Mouse (Mus musculus) left cerebral cortex, postnatal 4 days (tissue): Measurements from ENCODE around the gene Ccne1. TPM values are rescaled to one million over a fixed set of nuclear protein-coding genes. Genes with fewer than 3 reads are reported as not detected.
A peak's percentile ranks its signal among the peaks of the same experiment; 100 is the strongest.

ENCODE experiments used
- DNase-seq: peaks from one replicate; pipeline ENCODE4 v3.0.0-alpha.2; 2022
- intact Hi-C: fragments of 180-260 bp; cut with DNase I; formaldehyde crosslinking; loops from one replicate; pipeline ENCODE4 v1.15.1; 2025
- total RNA-seq, 2 experiments: library from RNA; stranded (reverse); gene quantifications; 2 replicates each; pipeline ENCODE4 v1.2.3; 2021

The Ccne1 gene
- total RNA-seq, 2 experiments from 2014 or later: 8.7 to 8.8 TPM

GRCm38 (mm10) chr7:38104097-38104496, 3.2 kb downstream of the Ccne1 start:
- DNase-seq: no peak
- intact Hi-C loops: no loop called here

GRCm38 (mm10) chr7:38094353-38094752, 13.0 kb downstream of the Ccne1 start:
- DNase-seq: no peak
- intact Hi-C loops: no loop called here

GRCm38 (mm10) chr7:38093101-38093500, 14.2 kb downstream of the Ccne1 start:
- intact Hi-C loops: no loop called here
- no peak for DNase-seq

- intact Hi-C loops: no loop called here
- no peak for DNase-seq
Observed at GRCm38 (mm10) chr7:38089930-38090675, 17.2 kb downstream of the Ccne1 start.

GRCm38 (mm10) chr7:38088456-38088855, 18.9 kb downstream of the Ccne1 start:
- intact Hi-C loops: no loop called here
- DNase-seq: no peak

- intact Hi-C loops: no loop called here
Observed at GRCm38 (mm10) chr7:38087856-38088255, 19.5 kb downstream of the Ccne1 start.

GRCm38 (mm10) chr7:38086401-38086800, 20.9 kb downstream of the Ccne1 start:
- no peak for DNase-seq
- intact Hi-C loops: no loop called here

More at GRCm38 (mm10) chr7:38087856-38088255, 19.5 kb downstream of the Ccne1 start:
- DNase-seq: no peak

- intact Hi-C loops: no loop called here
- peak; percentile 55 for DNase-seq
Observed at GRCm38 (mm10) chr7:38085573-38086211, 21.6 kb downstream of the Ccne1 start.

GRCm38 (mm10) chr7:38084778-38085572, 22.4 kb downstream of the Ccne1 start:
- intact Hi-C loops: no loop called here
- peak; percentile 100 for DNase-seq

GRCm38 (mm10) chr7:38082971-38083370, 24.4 kb downstream of the Ccne1 start:
- intact Hi-C loops: no loop called here
- DNase-seq: no peak

- intact Hi-C loops: no loop called here
- no peak for DNase-seq
Observed at GRCm38 (mm10) chr7:38077189-38077588, 30.1 kb downstream of the Ccne1 start.

- intact Hi-C loops: no loop called here
- DNase-seq: no peak
Observed at GRCm38 (mm10) chr7:38075487-38075886, 31.8 kb downstream of the Ccne1 start.

GRCm38 (mm10) chr7:38074920-38075319, 32.4 kb downstream of the Ccne1 start:
- no peak for DNase-seq
- intact Hi-C loops: loop anchor here (5.0 kb wide), 2 partner anchors 67 to 703 kb away; no protein-coding TSS in a partner anchor

- intact Hi-C loops: loop anchor here (5.0 kb wide), 2 partner anchors 68 to 702 kb away; no protein-coding TSS in a partner anchor
- peak; percentile 17 for DNase-seq
Observed at GRCm38 (mm10) chr7:38074514-38074913, 32.8 kb downstream of the Ccne1 start.

GRCm38 (mm10) chr7:38073782-38074181, 33.6 kb downstream of the Ccne1 start:
- peak; percentile 48 for DNase-seq
- intact Hi-C loops: loop anchor here (5.0 kb wide), 2 partner anchors 69 to 701 kb away; no protein-coding TSS in a partner anchor

- intact Hi-C loops: loop anchor here (5.0 kb wide), 2 partner anchors 71 to 699 kb away; no protein-coding TSS in a partner anchor
- DNase-seq: no peak
Observed at GRCm38 (mm10) chr7:38071065-38071464, 36.3 kb downstream of the Ccne1 start.

- no peak for DNase-seq
- intact Hi-C loops: loop anchor here (5.0 kb wide), 2 partner anchors 72 to 698 kb away; no protein-coding TSS in a partner anchor
Observed at GRCm38 (mm10) chr7:38070663-38071062, 36.7 kb downstream of the Ccne1 start.

GRCm38 (mm10) chr7:38064431-38064830, 42.9 kb downstream of the Ccne1 start:
- intact Hi-C loops: no loop called here

GRCm38 (mm10) chr7:38061060-38061970, 46.0 kb downstream of the Ccne1 start:
- DNase-seq: peak; percentile 90
- intact Hi-C loops: no loop called here

More at GRCm38 (mm10) chr7:38064431-38064830, 42.9 kb downstream of the Ccne1 start:
- DNase-seq: no peak
